Mouse (Mus musculus): ENCODE data around the gene Ppp2r1b. TPM values are rescaled to one million over a fixed set of nuclear protein-coding genes. Genes with fewer than 3 reads are reported as not detected.

Ppp2r1b gene
- total RNA-seq, 4 experiments from 2014 or later = 13.5 to 19.2 (median 16.8) TPM

GRCm38 (mm10) chr9:50836097-50836496, 9.0 kb upstream of the Ppp2r1b start:
- DNase-seq (ENCODE audit: low spot score in 2 of 2) = no peak

- DNase-seq (ENCODE audit: low spot score in 2 of 2) = no peak
Measured at GRCm38 (mm10) chr9:50841079-50841789, 3.9 kb upstream of the Ppp2r1b start.

GRCm38 (mm10) chr9:50845547-50845946, 446 bp downstream of the Ppp2r1b start:
- DNase-seq (ENCODE audit: low spot score in 2 of 2) = no peak

GRCm38 (mm10) chr9:50847133-50847532, 2.0 kb downstream of the Ppp2r1b start:
- DNase-seq (ENCODE audit: low spot score in 2 of 2) = no peak

- no peak for DNase-seq (ENCODE audit: low spot score in 2 of 2)
Measured at GRCm38 (mm10) chr9:50847606-50848368, 2.7 kb downstream of the Ppp2r1b start.

- no peak for DNase-seq (ENCODE audit: low spot score in 2 of 2)
Measured at GRCm38 (mm10) chr9:50848821-50849220, 3.7 kb downstream of the Ppp2r1b start.

GRCm38 (mm10) chr9:50849249-50849648, 4.1 kb downstream of the Ppp2r1b start:
- DNase-seq (ENCODE audit: low spot score in 2 of 2) = peak; percentile 80 to 83

GRCm38 (mm10) chr9:50849755-50850154, 4.7 kb downstream of the Ppp2r1b start:
- no peak for DNase-seq (ENCODE audit: low spot score in 2 of 2)

- no peak for DNase-seq (ENCODE audit: low spot score in 2 of 2)
Measured at GRCm38 (mm10) chr9:50850271-50850670, 5.2 kb downstream of the Ppp2r1b start.

- DNase-seq (ENCODE audit: low spot score in 2 of 2) = no peak
Measured at GRCm38 (mm10) chr9:50850713-50851112, 5.6 kb downstream of the Ppp2r1b start.

- DNase-seq (ENCODE audit: low spot score in 2 of 2) = no peak
Measured at GRCm38 (mm10) chr9:50852634-50853349, 7.7 kb downstream of the Ppp2r1b start.

GRCm38 (mm10) chr9:50854376-50854775, 9.3 kb downstream of the Ppp2r1b start:
- no peak for DNase-seq (ENCODE audit: low spot score in 2 of 2)

- DNase-seq (ENCODE audit: low spot score in 2 of 2) = no peak
Measured at GRCm38 (mm10) chr9:50855133-50855766, 10.1 kb downstream of the Ppp2r1b start.

- DNase-seq (ENCODE audit: low spot score in 2 of 2) = no peak
Measured at GRCm38 (mm10) chr9:50855780-50856179, 10.7 kb downstream of the Ppp2r1b start.

- peak; percentile 72 to 91 for DNase-seq (ENCODE audit: low spot score in 2 of 2)
Measured at GRCm38 (mm10) chr9:50856341-50857081, 11.4 kb downstream of the Ppp2r1b start.

GRCm38 (mm10) chr9:50857082-50857641, 12.1 kb downstream of the Ppp2r1b start:
- no peak for DNase-seq (ENCODE audit: low spot score in 2 of 2)

- no peak for DNase-seq (ENCODE audit: low spot score in 2 of 2)
Measured at GRCm38 (mm10) chr9:50858681-50859080, 13.6 kb downstream of the Ppp2r1b start.

GRCm38 (mm10) chr9:50861119-50861839, 16.2 kb downstream of the Ppp2r1b start:
- no peak for DNase-seq (ENCODE audit: low spot score in 2 of 2)

- DNase-seq (ENCODE audit: low spot score in 2 of 2) = no peak
Measured at GRCm38 (mm10) chr9:50863824-50864223, 18.7 kb downstream of the Ppp2r1b start.

- DNase-seq (ENCODE audit: low spot score in 2 of 2) = no peak
Measured at GRCm38 (mm10) chr9:50864877-50865276, 19.8 kb downstream of the Ppp2r1b start.
